Mouse (Mus musculus) R1 (cell line): ENCODE results near the gene Xrra1.
A peak's percentile ranks its signal among the peaks of the same experiment; 100 is the strongest.
"Not testable (repeated sequence)": the region's sequence is repeated elsewhere in the genome, so short reads cannot be mapped to it uniquely, and the experiment has no call there.

Experiments
- DNase-seq: peaks from one replicate; pipeline ENCODE4 v3.0.0-alpha.2; 2018; ENCODE audit warnings: low read depth, low spot score

Xrra1 gene

GRCm38 (mm10) chr7:99894478-99894877, 35.6 kb downstream of the Xrra1 start:
- DNase-seq, result no peak

GRCm38 (mm10) chr7:99896905-99897304, 38.0 kb downstream of the Xrra1 start:
- no peak for DNase-seq

- DNase-seq, result no peak
Measured at GRCm38 (mm10) chr7:99902208-99902607, 43.3 kb downstream of the Xrra1 start.

GRCm38 (mm10) chr7:99902918-99903665, 44.2 kb downstream of the Xrra1 start:
- peak; percentile 20 for DNase-seq

GRCm38 (mm10) chr7:99904421-99905005, 45.6 kb downstream of the Xrra1 start:
- DNase-seq, result no peak

- DNase-seq, result no peak
Measured at GRCm38 (mm10) chr7:99906346-99906745, 47.4 kb downstream of the Xrra1 start.

GRCm38 (mm10) chr7:99907463-99907862, 48.5 kb downstream of the Xrra1 start:
- no peak for DNase-seq

GRCm38 (mm10) chr7:99911038-99911437, 52.1 kb downstream of the Xrra1 start:
- DNase-seq, result no peak

GRCm38 (mm10) chr7:99914316-99914715, 55.4 kb downstream of the Xrra1 start:
- no peak for DNase-seq

GRCm38 (mm10) chr7:99915511-99915910, 56.6 kb downstream of the Xrra1 start:
- no peak for DNase-seq

GRCm38 (mm10) chr7:99916741-99917319, 57.9 kb downstream of the Xrra1 start:
- DNase-seq, result peak; percentile 84

GRCm38 (mm10) chr7:99917320-99917844, 58.5 kb downstream of the Xrra1 start:
- no peak for DNase-seq

- no peak for DNase-seq
Measured at GRCm38 (mm10) chr7:99919164-99919563, 60.2 kb downstream of the Xrra1 start.

- DNase-seq, result no peak
Measured at GRCm38 (mm10) chr7:99919971-99920370, 61.1 kb downstream of the Xrra1 start.

GRCm38 (mm10) chr7:99920416-99920815, 61.5 kb downstream of the Xrra1 start:
- no peak for DNase-seq

GRCm38 (mm10) chr7:99926916-99927714, 68.2 kb downstream of the Xrra1 start:
- peak; percentile 74 for DNase-seq

- no peak for DNase-seq
Measured at GRCm38 (mm10) chr7:99935758-99936157, 76.8 kb downstream of the Xrra1 start.

- no peak for DNase-seq
Measured at GRCm38 (mm10) chr7:99940669-99941068, 81.8 kb downstream of the Xrra1 start.

- no peak for DNase-seq
Measured at GRCm38 (mm10) chr7:99944520-99944919, 85.6 kb downstream of the Xrra1 start.

GRCm38 (mm10) chr7:99945012-99945411, 86.1 kb downstream of the Xrra1 start:
- not testable (repeated sequence) for DNase-seq

GRCm38 (mm10) chr7:99945939-99946338, 87.0 kb downstream of the Xrra1 start:
- peak; percentile 87 for DNase-seq

- peak; percentile 39 for DNase-seq
Measured at GRCm38 (mm10) chr7:99946356-99946755, 87.4 kb downstream of the Xrra1 start.
